Comparison of ENCODE assay signal across 8 mouse cellular contexts in the genomic region with DNA sequence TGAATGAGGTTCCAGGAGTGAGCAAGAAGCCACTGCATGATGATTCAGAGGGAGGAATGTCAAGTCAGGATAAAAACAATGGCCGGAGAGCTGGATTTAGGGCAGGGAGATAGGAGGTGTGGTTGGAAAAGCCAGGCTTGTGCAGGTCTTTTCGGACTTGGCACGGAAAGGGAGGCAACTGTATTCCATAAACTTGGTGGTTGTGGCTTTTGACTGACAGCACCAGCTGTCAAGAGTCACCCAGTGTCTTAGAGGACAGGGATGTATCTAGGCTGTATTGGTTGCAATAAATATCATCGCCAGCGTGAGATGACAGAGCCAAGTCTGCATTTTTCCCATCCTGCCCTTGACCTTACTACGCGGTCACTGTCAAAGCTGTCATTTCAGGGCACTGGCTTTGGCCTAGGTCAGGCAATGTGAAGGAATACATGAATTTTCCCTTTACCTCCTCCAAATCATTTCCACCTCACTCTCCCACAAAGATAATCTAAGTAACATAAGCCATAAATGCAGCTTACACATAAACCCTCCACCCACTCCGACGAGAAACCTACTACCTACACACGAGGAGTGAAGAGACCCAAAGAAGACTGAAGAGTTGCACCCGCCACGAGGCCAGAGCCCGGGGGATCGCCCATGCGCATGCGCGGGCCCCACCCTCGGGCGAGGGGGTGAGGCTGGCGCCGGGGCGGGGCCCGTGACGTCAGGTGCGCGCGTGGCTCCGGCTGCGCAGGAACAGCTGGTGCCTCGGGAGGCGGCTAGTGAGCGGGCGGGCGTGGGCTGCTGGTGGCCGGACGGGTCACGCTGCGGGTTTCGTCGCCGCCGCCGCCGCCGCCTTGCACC. TPM values are rescaled to one million over a fixed set of nuclear protein-coding genes. Genes with fewer than 3 reads are reported as not detected.
A peak's percentile ranks its signal among the peaks of the same experiment; 100 is the strongest.
DNase-seq lines count a peak whose midpoint lies in the region; ATAC-seq and TF ChIP-seq lines count a peak whose summit lies in the region.

No protein-coding gene starts in this region.

- WGBS in hindbrain, embryonic 10.5 days = 9% methylated on average over 45 of the region's 45 CpGs
- WGBS in lung, embryonic 16.5 days = 7% methylated on average over 30 of the region's 45 CpGs
- 8% methylated on average over 45 of the region's 45 CpGs for whole genome bisulfite sequencing in thymus, adult 2 months

- peaks cover 2% of the 10 kb centered on the region; the same call in 1 of the 2 replicates for H3K36me3 ChIP-seq in hindbrain, embryonic 10.5 days
- H3K36me3 ChIP-seq in lung, embryonic 16.5 days (ENCODE audit: control insufficient read depth, insufficient read depth, low read length) = no peaks in the 10 kb centered on the region
- H3K36me3 ChIP-seq in thymus, adult 2 months (ENCODE audit: control insufficient read depth, insufficient read depth, low read length) = no peaks in the 10 kb centered on the region

- H3K27ac ChIP-seq in hindbrain, embryonic 10.5 days = peak overlapping the region; percentile 90
- peak overlapping the region; percentile 55 for H3K27ac ChIP-seq in lung, embryonic 16.5 days (ENCODE audit: low read length)
- H3K27ac ChIP-seq in thymus, adult 2 months (ENCODE audit: control insufficient read depth, insufficient read depth, low read length) = peak overlapping the region; percentile 82

- peak overlapping the region; percentile 97 for H3K4me2 ChIP-seq in lung, embryonic 16.5 days (ENCODE audit: low read depth, low read length)

- H3K9ac ChIP-seq in lung, embryonic 16.5 days (ENCODE audit: low read length) = peak overlapping the region; percentile 78

- H3K4me1 ChIP-seq in hindbrain, embryonic 10.5 days (replicated peaks) = peaks cover 30% of the 10 kb centered on the region
- peaks cover 19% of the 10 kb centered on the region for H3K4me1 ChIP-seq in lung, embryonic 16.5 days (replicated peaks; ENCODE audit: control insufficient read depth, insufficient read depth, low read length)
- peaks cover 23% of the 10 kb centered on the region for H3K4me1 ChIP-seq in thymus, adult 2 months (replicated peaks; ENCODE audit: control insufficient read depth, insufficient read depth, low read length)

- H3K4me3 ChIP-seq in hindbrain, embryonic 10.5 days = peak overlapping the region; percentile 83
- peak overlapping the region; percentile 82 for H3K4me3 ChIP-seq in lung, embryonic 16.5 days (ENCODE audit: low read length)
- H3K4me3 ChIP-seq in thymus, adult 2 months (ENCODE audit: control insufficient read depth, insufficient read depth, low read length) = peak overlapping the region; percentile 75

- peak; percentile 92 for ATAC-seq in frontal cortex, adult (ENCODE audit: low TSS enrichment)
- ATAC-seq in lung, embryonic 16.5 days (ENCODE audit: low read depth) = peak; percentile 97

- peak; percentile 68 for TF ChIP-seq POLR2A in thymus, adult 2 months (IDR thresholded peaks at IDR 0.05; ENCODE audit: control insufficient read depth, extremely low read depth, insufficient read depth, low read length, poor library complexity)

- no peaks in the 10 kb centered on the region for H3K27me3 ChIP-seq in hindbrain, embryonic 10.5 days (ENCODE audit: insufficient read depth, poor library complexity, severe bottlenecking)
- no peaks in the 10 kb centered on the region for H3K27me3 ChIP-seq in lung, embryonic 16.5 days (ENCODE audit: control insufficient read depth, insufficient read depth, low read depth, low read length)
- H3K27me3 ChIP-seq in thymus, adult 2 months (ENCODE audit: control insufficient read depth, insufficient read depth, low read length) = no peaks in the 10 kb centered on the region

- peak; percentile 95 for DNase-seq in Muller cell, postnatal 12 days (ENCODE audit: inconsistent ontology term)
- DNase-seq in cerebellum, adult 9-10 months = peak; percentile 94
- DNase-seq in hindbrain, embryonic 10.5 days (ENCODE audit: low spot score) = peak; percentile 89
- DNase-seq in layer of hippocampus, adult 9-11 months = peak; percentile 92
- DNase-seq in ovary, adult 18-20 months (ENCODE audit: low spot score) = peak; percentile 87
- peak; percentile 97 for DNase-seq in thymus, adult 2 months

- peaks cover 3% of the 10 kb centered on the region; the same call in 1 of the 2 replicates for H3K9me3 ChIP-seq in hindbrain, embryonic 10.5 days
- H3K9me3 ChIP-seq in lung, embryonic 16.5 days (ENCODE audit: control insufficient read depth, low read length) = peaks cover 4% of the 10 kb centered on the region

- no peak for TF ChIP-seq CTCF in thymus, adult 2 months (IDR thresholded peaks at IDR 0.05; ENCODE audit: borderline replicate concordance, control insufficient read depth, extremely low read depth, insufficient read depth, low read length, poor library complexity)

RNA-seq across cellular contexts. Expression of a gene that starts 7.6 kb away (rescaled TPM):
- polyA plus RNA-seq in hindbrain, embryonic 10.5 days (2016; fragmentation: Nextera tagmentation; extraction: Ambion mirVana) = 12.9 and 13.4 TPM in 2 replicates
- 12.4 and 14.5 TPM in 2 replicates for polyA plus RNA-seq in lung, embryonic 16.5 days (2015; fragmentation: Nextera tagmentation; extraction: Ambion mirVana)
- 43.6 and 45.7 TPM in 2 replicates for polyA plus RNA-seq in thymus, adult 2 months (2012; rRNA removed)

RNA-seq across cellular contexts. Expression of a gene that starts 29.0 kb away (rescaled TPM):
- polyA plus RNA-seq in hindbrain, embryonic 10.5 days (2016; fragmentation: Nextera tagmentation; extraction: Ambion mirVana) = 0.50 and 2.4 TPM in 2 replicates
- 3.9 and 7.4 TPM in 2 replicates for polyA plus RNA-seq in lung, embryonic 16.5 days (2015; fragmentation: Nextera tagmentation; extraction: Ambion mirVana)
- 0.15 TPM in 1 of 2 replicates, not detected in the other for polyA plus RNA-seq in thymus, adult 2 months (2012; rRNA removed)

RNA-seq across cellular contexts. Expression of a gene that starts 56.7 kb away (rescaled TPM):
- polyA plus RNA-seq in hindbrain, embryonic 10.5 days (2016; fragmentation: Nextera tagmentation; extraction: Ambion mirVana) = 1.9 and 2.2 TPM in 2 replicates
- polyA plus RNA-seq in lung, embryonic 16.5 days (2015; fragmentation: Nextera tagmentation; extraction: Ambion mirVana) = 5.3 and 5.6 TPM in 2 replicates
- 45.1 and 51.9 TPM in 2 replicates for polyA plus RNA-seq in thymus, adult 2 months (2012; rRNA removed)

Comparison
In these comparisons a context has a peak if more than half of its experiments do, and no peak if none do; other contexts are left out.
1. Peak in every context shown above with its lines: DNase-seq, ATAC-seq, H3K4me3 ChIP-seq and H3K27ac ChIP-seq.